Mouse (Mus musculus): ENCODE results near the gene P2rx5.

GRCm38 (mm10) chr11:73132999-73133398 lies 27.2 kb upstream of the P2rx5 start:
- no peak for TF ChIP-seq CTCF (IDR thresholded peaks at IDR 0.05)
- TF ChIP-seq EP300 (IDR thresholded peaks at IDR 0.05) = no peak

Data from lung, postnatal 0 days (tissue).